Mouse (Mus musculus) gastrocnemius, adult 18-20 months (tissue): ENCODE measurements at regions not wholly inside any gene's neighbourhood (a gene's known extent, or its start where the extent isn't known, plus 50 kb on each side); places are given as distances from the start of the nearest gene placed in this dataset.
"Not testable (repeated sequence)": the region's sequence is repeated elsewhere in the genome, so short reads cannot be mapped to it uniquely, and the experiment has no call there.

Experiments used
- DNase-seq: peaks from one replicate; pipeline ENCODE4 v3.0.0; 2021; ENCODE audit warnings: low spot score

DNA sequence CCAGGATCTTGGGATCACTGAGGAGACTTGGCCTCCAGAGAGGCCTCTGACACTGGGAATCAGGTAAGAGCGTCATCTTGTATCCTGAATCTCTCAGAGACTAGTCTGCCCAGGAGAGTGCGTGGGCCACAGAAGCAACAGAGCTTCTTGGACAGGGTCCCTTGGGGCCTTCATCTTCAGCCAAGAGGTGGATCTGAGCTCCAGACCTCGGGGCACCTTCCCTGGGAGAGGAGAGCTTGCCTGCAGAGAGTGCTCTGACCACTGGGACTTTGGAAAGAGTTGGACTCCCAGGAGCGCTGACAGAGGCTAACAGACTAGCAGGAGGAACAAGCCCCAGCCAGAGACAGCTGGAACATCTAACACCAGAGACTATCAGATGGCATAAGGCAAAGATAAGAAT lies 73.9 kb upstream of the Gm15319 start:
- DNase-seq = peak; percentile 47

DNA sequence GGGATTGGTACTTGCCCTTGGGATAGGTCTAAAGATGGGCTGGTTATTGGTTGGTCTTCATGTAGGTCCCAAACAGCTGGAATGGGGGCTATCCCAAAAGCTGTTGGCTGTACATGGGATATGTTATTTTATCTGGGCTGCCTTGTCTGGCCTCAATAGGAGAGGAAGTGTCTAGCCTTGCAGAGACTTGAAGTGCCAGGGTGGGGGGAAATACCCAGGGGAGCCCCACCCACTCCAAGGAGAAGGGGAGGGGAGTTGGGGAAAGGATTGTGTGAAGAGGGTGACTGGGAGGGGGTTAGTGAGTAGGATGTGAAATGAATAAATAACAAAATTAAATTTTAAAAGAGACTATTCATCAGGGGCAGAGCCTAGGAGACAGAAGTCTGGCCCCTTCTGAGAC lies 70.2 kb upstream of the Gm15319 start:
- DNase-seq = not testable (repeated sequence)

DNA sequence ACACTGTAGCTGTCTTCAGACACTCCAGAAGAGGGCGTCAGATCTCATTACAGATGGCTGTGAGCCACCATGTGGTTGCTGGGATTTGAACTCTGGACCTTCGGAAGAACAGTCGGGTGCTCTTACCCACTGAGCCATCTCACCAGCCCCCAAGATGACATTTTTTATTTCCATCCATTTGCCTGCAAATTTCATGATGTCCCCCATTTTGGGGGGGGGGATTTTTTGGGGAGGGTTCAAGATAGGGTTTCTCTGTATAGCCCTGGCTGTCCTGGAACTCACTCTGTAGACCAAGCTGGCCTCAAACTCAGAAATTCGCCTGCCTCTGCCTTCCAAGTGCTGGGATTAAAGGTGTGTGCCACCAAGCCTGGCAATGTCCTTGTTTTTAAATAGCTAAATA lies 66.5 kb upstream of the Gm15319 start:
- DNase-seq = not testable (repeated sequence)

DNA sequence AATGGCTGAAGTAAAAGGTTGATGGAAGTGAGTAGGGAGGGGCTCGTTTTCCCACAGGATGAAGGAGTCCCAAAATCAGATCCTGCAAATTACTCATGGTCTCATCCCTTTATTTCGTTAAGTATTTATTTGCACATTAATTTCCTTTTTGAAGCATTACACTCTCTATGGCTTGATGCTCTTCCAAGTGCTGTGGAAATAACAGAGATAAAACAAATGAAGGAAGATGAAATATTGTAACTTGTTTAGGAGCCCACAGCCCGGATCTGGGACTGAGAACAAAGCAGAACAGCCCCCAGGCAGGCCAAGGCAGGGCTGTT lies 61.9 kb upstream of the Gm15319 start:
- DNase-seq = not testable (repeated sequence)

DNA sequence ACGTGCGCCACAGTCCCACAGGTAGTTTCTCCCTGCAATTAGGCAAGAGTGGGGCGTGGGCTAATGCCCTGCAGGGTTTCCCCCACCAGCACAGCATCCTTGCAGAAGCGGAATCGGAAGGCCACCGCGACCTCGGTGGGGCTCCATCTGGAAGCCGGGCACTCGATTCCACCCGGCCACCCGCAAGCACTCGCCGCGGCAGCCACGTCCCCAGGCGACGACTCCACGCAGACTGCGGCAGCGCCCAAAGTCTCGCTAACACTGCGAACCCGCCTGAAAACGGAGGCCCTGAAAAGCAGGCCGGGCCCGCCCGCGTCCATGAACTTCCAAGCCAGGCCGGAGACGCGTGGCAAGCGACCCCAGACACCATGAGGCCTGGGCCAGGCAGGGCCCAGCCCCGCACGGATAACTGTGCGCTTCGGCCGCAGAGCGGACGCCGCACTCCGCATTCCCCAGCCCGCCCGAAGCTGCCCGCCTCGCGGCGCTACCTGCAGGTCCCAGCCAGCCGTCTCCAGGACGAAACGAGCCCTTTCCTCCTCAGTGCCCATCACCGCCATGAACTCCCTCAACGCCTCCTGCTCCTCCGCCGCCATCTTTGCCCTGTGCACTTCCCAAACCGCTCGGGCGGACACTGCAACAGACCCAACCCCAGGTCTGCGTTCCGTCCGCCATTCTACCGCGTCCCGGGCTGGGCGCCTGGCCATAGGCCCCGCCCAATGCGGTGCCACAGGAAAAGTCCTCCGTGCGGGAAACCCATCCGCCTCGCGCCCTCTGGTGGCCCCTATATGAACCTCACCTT lies 61.3 kb upstream of the Gm15319 start:
- DNase-seq = peak; percentile 100

DNA sequence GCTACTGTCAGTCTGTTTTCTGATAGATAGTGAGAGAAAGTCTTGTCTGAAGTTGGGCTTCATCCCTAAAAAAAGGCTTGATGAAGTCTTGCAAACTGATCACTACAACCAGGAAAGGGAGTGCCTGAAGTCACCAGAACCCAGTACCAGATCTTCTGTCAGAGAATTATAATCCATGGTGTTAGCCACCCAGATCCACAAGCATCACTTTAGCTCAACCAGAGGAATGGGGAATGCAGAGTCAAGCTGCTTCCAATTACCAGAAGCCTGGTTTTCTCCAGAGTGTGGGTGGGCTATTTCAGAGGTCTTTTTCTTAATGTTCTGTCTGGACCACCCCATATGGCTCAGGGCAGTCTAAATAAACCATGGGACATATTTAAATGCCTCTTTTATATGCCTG lies 57.8 kb upstream of the Gm15319 start:
- DNase-seq = not testable (repeated sequence)
